Mouse (Mus musculus): Measurements from ENCODE around the gene Dock10. TPM values are rescaled to one million over a fixed set of nuclear protein-coding genes. Genes with fewer than 3 reads are reported as not detected.

The Dock10 gene
- polyA plus RNA-seq, 1 experiment from 2014 or later, result 3.1 TPM

- Histone ChIP-seq H3K27ac (ENCODE audit: low read depth, low read length) (no peak overlapping the region), H3K4me2 (no peak overlapping the region), H3K27me3 (replicated peaks; ENCODE audit: control insufficient read depth, insufficient read depth, low read length) (no peaks in the 10 kb centered on the region), H3K36me3 (ENCODE audit: control insufficient read depth, insufficient read depth, low read length) (no peaks in the 10 kb centered on the region), H3K4me1 (replicated peaks; ENCODE audit: control insufficient read depth, insufficient read depth, low read length) (no peaks in the 10 kb centered on the region), H3K9me3 (ENCODE audit: control insufficient read depth, low read length) (no peaks in the 10 kb centered on the region), H3K9ac (ENCODE audit: low read depth, low read length) (no peak overlapping the region), H3K4me3 (ENCODE audit: low read depth, low read length) (no peak overlapping the region)
- 66% methylated on average over 5 of the region's 5 CpGs for WGBS
- DNase-seq (ENCODE audit: low spot score) (no peak), ATAC-seq (replicated peaks; ENCODE audit: low FRiP score) (no peak)
Observed at GRCm38 (mm10) chr1:80737812-80738391, 20.4 kb downstream of the Dock10 start.

- H3K4me1 ChIP-seq (replicated peaks; ENCODE audit: control insufficient read depth, insufficient read depth, low read length), result no peaks in the 10 kb centered on the region
- H3K27me3 ChIP-seq (replicated peaks; ENCODE audit: control insufficient read depth, insufficient read depth, low read length), result no peaks in the 10 kb centered on the region
- no peak overlapping the region for H3K4me2 ChIP-seq
- H3K4me3 ChIP-seq (ENCODE audit: low read depth, low read length), result no peak overlapping the region
- H3K27ac ChIP-seq (ENCODE audit: low read depth, low read length), result no peak overlapping the region
- no peak for DNase-seq (ENCODE audit: low spot score)
- no peak for ATAC-seq (replicated peaks; ENCODE audit: low FRiP score)
- WGBS, result 76% methylated on average over 5 of the region's 5 CpGs
- H3K9me3 ChIP-seq (ENCODE audit: control insufficient read depth, low read length), result no peaks in the 10 kb centered on the region
- no peak overlapping the region for H3K9ac ChIP-seq (ENCODE audit: low read depth, low read length)
- no peaks in the 10 kb centered on the region for H3K36me3 ChIP-seq (ENCODE audit: control insufficient read depth, insufficient read depth, low read length)
Observed at GRCm38 (mm10) chr1:80730582-80730981, 27.7 kb downstream of the Dock10 start.

DNA sequence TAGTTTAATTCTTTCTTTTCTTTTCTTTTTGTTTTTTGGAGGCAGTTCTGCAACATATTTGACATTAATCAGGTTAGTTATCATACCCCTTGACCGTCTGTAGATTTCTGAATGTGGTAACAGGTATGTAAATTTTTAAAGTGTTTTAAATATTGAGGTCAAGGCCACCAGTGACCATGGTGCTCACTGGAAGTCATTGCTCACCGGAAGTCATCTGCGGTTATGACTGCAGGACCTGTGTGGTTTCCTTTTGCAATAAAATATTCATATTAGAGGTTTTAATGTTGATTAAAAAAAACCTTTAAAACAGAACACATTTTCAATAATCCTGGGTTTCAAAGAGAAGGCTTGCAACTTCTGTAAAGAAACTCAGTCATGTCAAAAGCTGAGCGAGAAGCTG is 28.2 kb downstream of the Dock10 start:
- H3K36me3 ChIP-seq (ENCODE audit: control insufficient read depth, insufficient read depth, low read length), result no peaks in the 10 kb centered on the region
- DNase-seq (ENCODE audit: low spot score) (no peak), ATAC-seq (replicated peaks; ENCODE audit: low FRiP score) (no peak)
- no peak overlapping the region for H3K9ac ChIP-seq (ENCODE audit: low read depth, low read length)
- no peaks in the 10 kb centered on the region for H3K9me3 ChIP-seq (ENCODE audit: control insufficient read depth, low read length)
- whole genome bisulfite sequencing, result 79% methylated on average over 4 of the region's 4 CpGs
- no peak overlapping the region for H3K4me3 ChIP-seq (ENCODE audit: low read depth, low read length)
- no peaks in the 10 kb centered on the region for H3K4me1 ChIP-seq (replicated peaks; ENCODE audit: control insufficient read depth, insufficient read depth, low read length)
- H3K27ac ChIP-seq (ENCODE audit: low read depth, low read length), result no peak overlapping the region
- H3K27me3 ChIP-seq (replicated peaks; ENCODE audit: control insufficient read depth, insufficient read depth, low read length), result no peaks in the 10 kb centered on the region
- no peak overlapping the region for H3K4me2 ChIP-seq

- Histone ChIP-seq H3K27me3 (replicated peaks; ENCODE audit: control insufficient read depth, insufficient read depth, low read length) (no peaks in the 10 kb centered on the region), H3K9ac (ENCODE audit: low read depth, low read length) (no peak overlapping the region), H3K4me1 (replicated peaks; ENCODE audit: control insufficient read depth, insufficient read depth, low read length) (no peaks in the 10 kb centered on the region), H3K4me2 (no peak overlapping the region), H3K4me3 (ENCODE audit: low read depth, low read length) (no peak overlapping the region), H3K9me3 (ENCODE audit: control insufficient read depth, low read length) (no peaks in the 10 kb centered on the region), H3K36me3 (ENCODE audit: control insufficient read depth, insufficient read depth, low read length) (no peaks in the 10 kb centered on the region), H3K27ac (ENCODE audit: low read depth, low read length) (no peak overlapping the region)
- WGBS, result 61% methylated on average over 1 of the region's 1 CpGs
- ATAC-seq (replicated peaks; ENCODE audit: low FRiP score) (no peak), DNase-seq (ENCODE audit: low spot score) (no peak)
Observed at GRCm38 (mm10) chr1:80728183-80728582, 30.1 kb downstream of the Dock10 start.

DNA sequence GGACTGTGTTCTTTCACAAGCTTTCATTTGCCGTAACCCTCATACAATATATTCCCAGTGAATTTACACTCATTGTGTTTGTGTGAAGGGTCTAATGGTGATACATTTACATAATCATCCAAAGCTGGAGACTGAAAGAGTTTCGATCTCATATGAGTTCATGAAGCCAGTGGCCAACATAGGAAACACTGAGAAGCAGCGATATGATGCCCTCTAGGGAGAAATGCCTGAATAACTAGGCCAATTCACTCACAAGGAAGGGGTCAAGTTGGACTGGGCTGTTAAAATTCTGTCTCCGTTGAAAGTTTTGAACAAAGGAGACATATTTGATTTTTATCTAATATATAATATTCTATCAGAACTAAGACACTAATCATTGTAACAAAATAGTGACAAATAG is 30.9 kb downstream of the Dock10 start:
- H3K4me2 ChIP-seq, result no peak overlapping the region
- H3K9ac ChIP-seq (ENCODE audit: low read depth, low read length), result no peak overlapping the region
- no peaks in the 10 kb centered on the region for H3K9me3 ChIP-seq (ENCODE audit: control insufficient read depth, low read length)
- H3K4me3 ChIP-seq (ENCODE audit: low read depth, low read length), result no peak overlapping the region
- H3K27ac ChIP-seq (ENCODE audit: low read depth, low read length), result no peak overlapping the region
- ATAC-seq (replicated peaks; ENCODE audit: low FRiP score) (no peak), DNase-seq (ENCODE audit: low spot score) (no peak)
- H3K4me1 ChIP-seq (replicated peaks; ENCODE audit: control insufficient read depth, insufficient read depth, low read length), result no peaks in the 10 kb centered on the region
- no peaks in the 10 kb centered on the region for H3K36me3 ChIP-seq (ENCODE audit: control insufficient read depth, insufficient read depth, low read length)
- H3K27me3 ChIP-seq (replicated peaks; ENCODE audit: control insufficient read depth, insufficient read depth, low read length), result no peaks in the 10 kb centered on the region
- WGBS, result 76% methylated on average over 4 of the region's 4 CpGs

GRCm38 (mm10) chr1:80722647-80723046 is 35.7 kb downstream of the Dock10 start:
- H3K27ac ChIP-seq (ENCODE audit: low read depth, low read length), result no peak overlapping the region
- no peaks in the 10 kb centered on the region for H3K9me3 ChIP-seq (ENCODE audit: control insufficient read depth, low read length)
- no peaks in the 10 kb centered on the region for H3K4me1 ChIP-seq (replicated peaks; ENCODE audit: control insufficient read depth, insufficient read depth, low read length)
- no peaks in the 10 kb centered on the region for H3K36me3 ChIP-seq (ENCODE audit: control insufficient read depth, insufficient read depth, low read length)
- H3K9ac ChIP-seq (ENCODE audit: low read depth, low read length), result no peak overlapping the region
- DNase-seq (ENCODE audit: low spot score) (no peak), ATAC-seq (replicated peaks; ENCODE audit: low FRiP score) (no peak)
- no peak overlapping the region for H3K4me3 ChIP-seq (ENCODE audit: low read depth, low read length)
- no peaks in the 10 kb centered on the region for H3K27me3 ChIP-seq (replicated peaks; ENCODE audit: control insufficient read depth, insufficient read depth, low read length)
- WGBS, result 31% methylated on average over 4 of the region's 4 CpGs
- no peak overlapping the region for H3K4me2 ChIP-seq

DNA sequence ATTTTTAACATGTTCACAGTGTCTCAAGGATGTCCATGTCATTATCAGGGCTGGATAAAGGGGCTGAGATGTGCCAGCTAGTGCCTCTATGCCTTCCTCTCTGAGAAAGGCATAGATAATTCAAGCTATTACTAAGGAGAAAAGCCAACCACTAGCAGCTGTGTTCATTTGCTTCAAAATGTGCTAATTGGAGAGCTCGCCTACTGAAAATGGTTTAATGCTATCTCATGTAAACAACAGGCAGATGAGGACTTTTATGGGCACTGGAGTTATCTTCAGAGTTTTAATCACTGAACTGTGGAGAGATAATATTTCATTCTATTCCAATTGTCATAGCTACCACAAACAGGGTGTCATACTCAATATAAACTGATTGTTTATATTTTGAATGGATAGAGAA is 36.3 kb downstream of the Dock10 start:
- Histone ChIP-seq H3K4me1 (replicated peaks; ENCODE audit: control insufficient read depth, insufficient read depth, low read length) (no peaks in the 10 kb centered on the region), H3K27ac (ENCODE audit: low read depth, low read length) (no peak overlapping the region), H3K36me3 (ENCODE audit: control insufficient read depth, insufficient read depth, low read length) (no peaks in the 10 kb centered on the region), H3K27me3 (replicated peaks; ENCODE audit: control insufficient read depth, insufficient read depth, low read length) (no peaks in the 10 kb centered on the region), H3K4me3 (ENCODE audit: low read depth, low read length) (no peak overlapping the region), H3K4me2 (no peak overlapping the region), H3K9me3 (ENCODE audit: control insufficient read depth, low read length) (no peaks in the 10 kb centered on the region), H3K9ac (ENCODE audit: low read depth, low read length) (no peak overlapping the region)
- WGBS, result 68% methylated on average over 1 of the region's 1 CpGs
- ATAC-seq (replicated peaks; ENCODE audit: low FRiP score) (no peak), DNase-seq (ENCODE audit: low spot score) (no peak)

DNA sequence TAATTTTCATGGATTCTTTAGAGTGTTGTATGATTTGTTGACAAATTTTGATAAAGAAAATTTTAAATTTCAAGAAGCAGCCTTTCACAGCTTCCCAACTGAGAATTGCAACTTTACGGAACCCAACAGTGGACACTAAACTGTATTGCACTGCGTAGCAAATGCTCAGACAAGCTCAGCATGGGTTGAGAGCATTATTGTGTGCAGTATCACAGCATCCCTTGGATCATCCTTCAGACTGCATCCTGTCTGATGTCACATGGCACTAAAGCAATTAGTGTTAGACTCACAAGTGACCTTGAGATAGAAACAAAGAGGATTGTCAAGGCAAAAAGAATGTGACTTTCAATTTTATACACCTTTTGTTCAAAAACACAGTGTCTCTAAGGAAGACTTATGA is 37.1 kb downstream of the Dock10 start:
- no peaks in the 10 kb centered on the region for H3K4me1 ChIP-seq (replicated peaks; ENCODE audit: control insufficient read depth, insufficient read depth, low read length)
- H3K27ac ChIP-seq (ENCODE audit: low read depth, low read length), result no peak overlapping the region
- 89% methylated on average over 2 of the region's 2 CpGs for WGBS
- H3K4me2 ChIP-seq, result no peak overlapping the region
- H3K36me3 ChIP-seq (ENCODE audit: control insufficient read depth, insufficient read depth, low read length), result no peaks in the 10 kb centered on the region
- no peaks in the 10 kb centered on the region for H3K9me3 ChIP-seq (ENCODE audit: control insufficient read depth, low read length)
- H3K4me3 ChIP-seq (ENCODE audit: low read depth, low read length), result no peak overlapping the region
- H3K9ac ChIP-seq (ENCODE audit: low read depth, low read length), result no peak overlapping the region
- DNase-seq (ENCODE audit: low spot score) (no peak), ATAC-seq (replicated peaks; ENCODE audit: low FRiP score) (no peak)
- no peaks in the 10 kb centered on the region for H3K27me3 ChIP-seq (replicated peaks; ENCODE audit: control insufficient read depth, insufficient read depth, low read length)

- Histone ChIP-seq H3K27ac (ENCODE audit: low read depth, low read length) (no peak overlapping the region), H3K4me1 (replicated peaks; ENCODE audit: control insufficient read depth, insufficient read depth, low read length) (no peaks in the 10 kb centered on the region), H3K36me3 (ENCODE audit: control insufficient read depth, insufficient read depth, low read length) (no peaks in the 10 kb centered on the region), H3K27me3 (replicated peaks; ENCODE audit: control insufficient read depth, insufficient read depth, low read length) (no peaks in the 10 kb centered on the region), H3K9me3 (ENCODE audit: control insufficient read depth, low read length) (no peaks in the 10 kb centered on the region), H3K9ac (ENCODE audit: low read depth, low read length) (no peak overlapping the region), H3K4me3 (ENCODE audit: low read depth, low read length) (no peak overlapping the region), H3K4me2 (no peak overlapping the region)
- ATAC-seq (replicated peaks; ENCODE audit: low FRiP score) (no peak), DNase-seq (ENCODE audit: low spot score) (no peak)
Observed at GRCm38 (mm10) chr1:80720146-80720545, 38.2 kb downstream of the Dock10 start.

All from liver, embryonic 11.5 days (tissue).